Mouse (Mus musculus) neural tube, embryonic 13.5 days (tissue): ENCODE data around the gene Gnat2. TPM values are rescaled to one million over a fixed set of nuclear protein-coding genes. Genes with fewer than 3 reads are reported as not detected.

ENCODE experiments used
- ATAC-seq: fragments of 200-750 bp; cut with Nextera tagmentation; 2 replicates; pipeline ENCODE4 v1.8.0; 2017; ENCODE audit warnings: low read depth, mild to moderate bottlenecking, moderate TSS enrichment, moderate library complexity
- H3K27ac ChIP-seq: fragments of 300-500 bp; sonication (generic); replicated peaks from 2 replicates; pipeline ENCODE4 v1.5.1; 2015; ENCODE audit warnings: moderate library complexity, mild to moderate bottlenecking, inconsistent platforms
- H3K27me3 ChIP-seq: fragments of 300-500 bp; sonication (generic); 2 replicates; pipeline ENCODE4 v1.6.1; 2015; ENCODE audit warnings: mild to moderate bottlenecking, inconsistent platforms
- H3K36me3 ChIP-seq: fragments of 300-500 bp; sonication (generic); 2 replicates; pipeline ENCODE4 v1.6.1; 2015; ENCODE audit warnings: mild to moderate bottlenecking, inconsistent platforms
- H3K4me1 ChIP-seq: fragments of 300-500 bp; sonication (generic); replicated peaks from 2 replicates; pipeline ENCODE4 v1.6.1; 2015; ENCODE audit warnings: inconsistent platforms
- H3K4me2 ChIP-seq: fragments of 300-500 bp; sonication (generic); 2 replicates; pipeline ENCODE4 v1.6.1; 2015; ENCODE audit warnings: inconsistent platforms, mild to moderate bottlenecking, moderate library complexity
- H3K4me3 ChIP-seq: fragments of 300-500 bp; sonication (generic); 2 replicates; pipeline ENCODE4 v1.5.1; 2015; ENCODE audit warnings: mild to moderate bottlenecking, inconsistent platforms
- H3K9ac ChIP-seq: fragments of 300-500 bp; sonication (generic); 2 replicates; pipeline ENCODE4 v1.6.1; 2015; ENCODE audit warnings: moderate library complexity, mild to moderate bottlenecking, inconsistent platforms
- H3K9me3 ChIP-seq: fragments of 300-500 bp; sonication (generic); 2 replicates; pipeline ENCODE4 v1.6.1; 2016; ENCODE audit warnings: inconsistent platforms
- whole genome bisulfite sequencing: fragments of 180-500 bp; shearing (Covaris S2); methylation state at CpG from one replicate; pipeline ENCODE4 v1.1.7; 2015; 5-methylcytosine and 5-hydroxymethylcytosine counted together
- polyA plus RNA-seq: library from polyadenylated mRNA; unstranded; fragments of >200 nt; fragmentation: Nextera tagmentation; extraction: Ambion mirVana; gene quantifications from 2 replicates; pipeline ENCODE4 v1.2.1, GENCODE M21; 2015

The Gnat2 gene
- polyA plus RNA-seq, 1 experiment from 2014 or later: 0.08 TPM

GRCm38 (mm10) chr3:108146671-108147070, 54.1 kb downstream of the Gnat2 start:
- H3K9me3 ChIP-seq: no peaks in the 10 kb centered on the region

GRCm38 (mm10) chr3:108147386-108148235, 55.0 kb downstream of the Gnat2 start:
- Histone ChIP-seq H3K4me2 (no peak overlapping the region; the same call in 1 of the 2 replicates), H3K27ac (no peak overlapping the region), H3K27me3 (no peaks in the 10 kb centered on the region), H3K4me3 (no peak overlapping the region), H3K9me3 (no peaks in the 10 kb centered on the region), H3K4me1 (peaks cover 35% of the 10 kb centered on the region), H3K9ac (no peak overlapping the region), H3K36me3 (peaks cover 4% of the 10 kb centered on the region; the same call in 1 of the 2 replicates)
- peak; percentile 52 for ATAC-seq
- 69% methylated on average over 11 of the region's 11 CpGs for WGBS

More at GRCm38 (mm10) chr3:108146671-108147070, 54.1 kb downstream of the Gnat2 start:
- H3K4me2 ChIP-seq: peak overlapping the region; percentile 72
- H3K4me1 ChIP-seq: peaks cover 35% of the 10 kb centered on the region
- 62% methylated on average over 5 of the region's 5 CpGs for WGBS
- H3K4me3 ChIP-seq: peak overlapping the region; percentile 76
- H3K27me3 ChIP-seq: no peaks in the 10 kb centered on the region
- no peak for ATAC-seq
- H3K27ac ChIP-seq: no peak overlapping the region
- peak overlapping the region; percentile 87 for H3K9ac ChIP-seq
- peaks cover 4% of the 10 kb centered on the region; the same call in 1 of the 2 replicates for H3K36me3 ChIP-seq

Other genes with a start within 250 kb of the Gnat2 start
- gene Eps8l3, start 215.6 kb upstream of the Gnat2 start, polyA plus RNA-seq: not detected in 2 replicates
- gene Gstm5, start 197.0 kb upstream of the Gnat2 start, polyA plus RNA-seq: 254 and 286 TPM in 2 replicates
- 98.5 and 102 TPM in 2 replicates for gene Gstm7, start 161.0 kb upstream of the Gnat2 start, polyA plus RNA-seq
- gene Gstm6, start 149.0 kb upstream of the Gnat2 start, polyA plus RNA-seq: 11.5 and 14.8 TPM in 2 replicates
- not detected in 2 replicates for gene Gstm3, start 123.5 kb upstream of the Gnat2 start, polyA plus RNA-seq
- 10.3 and 10.9 TPM in 2 replicates for gene Gstm2, start 106.3 kb upstream of the Gnat2 start, polyA plus RNA-seq
- gene Gstm1, start 74.8 kb upstream of the Gnat2 start, polyA plus RNA-seq: 67.1 and 73.6 TPM in 2 replicates
- 13.9 and 15.5 TPM in 2 replicates for gene Gstm4, start 47.9 kb upstream of the Gnat2 start, polyA plus RNA-seq
- 56.3 and 56.7 TPM in 2 replicates for gene Ampd2, start 6.1 kb upstream of the Gnat2 start, polyA plus RNA-seq
- 151 and 164 TPM in 2 replicates for gene Gnai3, start 53.4 kb downstream of the Gnat2 start, polyA plus RNA-seq
- 3.3 and 4.2 TPM in 2 replicates for gene Gpr61, start 62.1 kb downstream of the Gnat2 start, polyA plus RNA-seq
- 16.6 and 21.9 TPM in 2 replicates for gene Amigo1, start 93.5 kb downstream of the Gnat2 start, polyA plus RNA-seq
- gene Cyb561d1, start 108.4 kb downstream of the Gnat2 start, polyA plus RNA-seq: 3.9 and 4.3 TPM in 2 replicates
- gene Atxn7l2, start 118.1 kb downstream of the Gnat2 start, polyA plus RNA-seq: 24.5 and 26.0 TPM in 2 replicates
- gene Sypl2, start 133.9 kb downstream of the Gnat2 start, polyA plus RNA-seq: 0.14 and 0.71 TPM in 2 replicates
- 242 and 259 TPM in 2 replicates for gene Psma5, start 164.1 kb downstream of the Gnat2 start, polyA plus RNA-seq
- 19.4 and 20.4 TPM in 2 replicates for gene Sort1, start 191.3 kb downstream of the Gnat2 start, polyA plus RNA-seq